Mouse (Mus musculus) ES-Bruce4 (cell line): ENCODE data around the gene Xylt1.

ENCODE experiments used
- CTCF ChIP-seq: IDR thresholded peaks from one replicate; pipeline ENCODE4 v1.8.1; 2011; ENCODE audit warnings: low read depth, low read length
- EP300 ChIP-seq: IDR thresholded peaks from 2 replicates; pipeline ENCODE4 v1.6.1; 2011; ENCODE audit warnings: low read depth, low read length; ENCODE audit not compliant: insufficient read depth
- POLR2A ChIP-seq: IDR thresholded peaks from one replicate; pipeline ENCODE4 v1.8.1; 2011; ENCODE audit warnings: low read length; ENCODE audit not compliant: insufficient read depth

GRCm38 (mm10) chr7:117386376-117386775 is 5.6 kb downstream of the Xylt1 start:
- no peak for TF ChIP-seq EP300
- TF ChIP-seq CTCF = no peak
- TF ChIP-seq POLR2A = no peak
